Mouse (Mus musculus) liver, postnatal 0 days (tissue): ENCODE measurements around the gene Ankar. TPM values are rescaled to one million over a fixed set of nuclear protein-coding genes. Genes with fewer than 3 reads are reported as not detected.

Experiments used
- ATAC-seq: fragments of 200-750 bp; cut with Nextera tagmentation; 2 replicates; pipeline ENCODE4 v1.8.0; 2017; ENCODE audit warnings: mild to moderate bottlenecking, moderate library complexity
- DNase-seq: peaks from one replicate; pipeline ENCODE4 v3.0.0-alpha.2; 2016
- H3K27ac ChIP-seq: fragments of 300-500 bp; sonication (generic); 2 replicates; pipeline ENCODE4 v1.5.1; 2014; ENCODE audit warnings: antibody characterized with exemption, moderate library complexity, mild to moderate bottlenecking, low read depth
- H3K27me3 ChIP-seq: fragments of 300-500 bp; sonication (generic); 2 replicates; pipeline ENCODE4 v1.6.1; 2014; ENCODE audit warnings: low read length, control low read depth, mixed read lengths; ENCODE audit not compliant: insufficient read depth
- H3K36me3 ChIP-seq: fragments of 300-500 bp; sonication (generic); replicated peaks from 2 replicates; pipeline ENCODE4 v1.6.1; 2014; ENCODE audit warnings: mild to moderate bottlenecking, control low read depth, low read length, moderate library complexity, mixed read lengths; ENCODE audit not compliant: insufficient read depth
- H3K4me1 ChIP-seq: fragments of 300-500 bp; sonication (generic); 2 replicates; pipeline ENCODE4 v1.6.1; 2014; ENCODE audit warnings: antibody characterized with exemption, mild to moderate bottlenecking, control low read depth; ENCODE audit not compliant: insufficient read depth
- H3K4me2 ChIP-seq: fragments of 300-500 bp; sonication (generic); 2 replicates; pipeline ENCODE4 v1.6.1; 2014; ENCODE audit warnings: low read depth, mild to moderate bottlenecking, low read length, moderate library complexity, mixed read lengths
- H3K4me3 ChIP-seq: fragments of 300-500 bp; sonication (generic); 2 replicates; pipeline ENCODE4 v1.5.1; 2014; ENCODE audit warnings: low read depth, low read length
- H3K9ac ChIP-seq: fragments of 300-500 bp; sonication (generic); replicated peaks from 2 replicates; pipeline ENCODE4 v1.6.1; 2014; ENCODE audit warnings: mild to moderate bottlenecking, moderate library complexity
- H3K9me3 ChIP-seq: fragments of 300-500 bp; sonication (generic); 2 replicates; pipeline ENCODE4 v1.6.1; 2016; ENCODE audit warnings: mild to moderate bottlenecking, control low read depth, low read length, mixed read lengths
- CTCF ChIP-seq: sonication (generic); IDR thresholded peaks from 2 replicates; pipeline ENCODE4 v1.5.1; 2016; ENCODE audit warnings: antibody characterized with exemption, low read depth
- EP300 ChIP-seq: IDR thresholded peaks from 2 replicates; pipeline ENCODE4 v1.6.1; 2016; ENCODE audit warnings: antibody characterized with exemption, low read depth, mild to moderate bottlenecking
- WGBS: fragments of 180-500 bp; shearing (Covaris S2); extraction: QIAGEN DNeasy Blood & Tissue Kit; methylation state at CpG from one replicate; pipeline ENCODE4 v1.1.7; 2014; ENCODE audit not compliant: insufficient replicate concordance; 5-methylcytosine and 5-hydroxymethylcytosine counted together
- polyA plus RNA-seq: library from polyadenylated mRNA; unstranded; fragments of >200 nt; fragmentation: Nextera tagmentation; extraction: Ambion mirVana; gene quantifications from 2 replicates; pipeline ENCODE4 v1.2.1, GENCODE M21; 2015

Gene Ankar
- polyA plus RNA-seq, 1 experiment from 2014 or later: not detected

DNA sequence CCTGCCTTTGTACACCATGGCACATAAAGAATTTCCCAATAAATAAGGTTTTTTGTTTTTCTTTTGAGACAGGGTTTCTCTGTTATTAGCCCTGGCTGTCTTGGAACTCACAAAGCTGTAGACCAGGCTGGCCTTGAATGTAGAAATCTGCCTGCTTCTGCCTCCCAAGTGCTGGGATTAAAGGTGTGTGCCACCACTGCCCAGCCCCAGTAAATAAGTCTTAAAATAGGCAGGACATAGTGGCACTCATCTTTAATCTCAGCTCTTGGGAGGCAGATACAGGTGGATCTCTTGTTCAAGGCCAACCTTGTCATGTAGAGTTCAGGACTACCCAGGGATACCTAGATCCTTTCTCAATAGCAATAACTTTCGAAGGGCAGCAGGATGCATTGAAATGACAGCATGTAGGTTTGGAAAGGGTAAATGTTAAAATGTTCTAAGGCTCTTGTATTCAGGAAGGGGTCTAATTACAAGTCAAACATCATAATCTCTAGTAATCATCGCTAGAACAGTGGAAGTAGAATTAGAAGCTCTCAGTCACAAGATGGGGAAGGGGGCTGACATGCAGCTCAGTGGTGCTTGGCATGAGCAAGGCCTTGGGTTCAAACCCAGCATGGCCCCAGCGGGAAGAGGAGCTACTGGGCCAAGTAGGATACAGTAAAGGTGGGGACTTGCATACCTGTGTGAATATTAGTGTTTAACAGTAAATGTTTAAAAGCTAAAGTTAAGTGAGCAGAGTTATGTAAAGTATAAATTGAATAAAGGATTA lies 15.4 kb upstream of the Ankar start:
- Histone ChIP-seq H3K36me3 (peaks cover 30% of the 10 kb centered on the region), H3K4me3 (no peak overlapping the region)
- WGBS: 75% methylated on average over 3 of the region's 3 CpGs

DNA sequence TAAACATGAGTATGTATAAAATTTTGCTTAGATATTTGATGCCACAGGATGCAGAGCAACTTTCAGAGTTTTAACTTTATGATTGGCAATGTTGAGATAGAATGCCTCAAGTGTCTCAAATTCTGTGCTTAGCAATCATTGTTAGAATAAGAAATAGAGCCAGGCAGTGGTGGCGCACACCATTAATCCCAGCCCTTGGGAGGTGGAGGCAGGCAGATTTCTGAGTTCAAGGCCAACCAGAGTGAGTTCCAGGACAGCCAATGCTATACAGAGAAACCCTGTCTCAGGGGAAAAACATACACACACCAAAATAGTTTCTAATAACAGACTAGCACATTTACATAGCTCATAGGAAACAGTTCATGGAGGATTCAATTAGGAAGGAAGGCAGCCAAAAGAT lies 14.7 kb upstream of the Ankar start:
- no peak for TF ChIP-seq EP300
- TF ChIP-seq CTCF: no peak
- Histone ChIP-seq H3K4me1 (peaks cover 14% of the 10 kb centered on the region), H3K9me3 (no peaks in the 10 kb centered on the region), H3K36me3 (peaks cover 30% of the 10 kb centered on the region), H3K9ac (no peak overlapping the region), H3K4me2 (no peak overlapping the region), H3K27me3 (no peaks in the 10 kb centered on the region), H3K27ac (no peak overlapping the region), H3K4me3 (no peak overlapping the region)
- 96% methylated on average over 1 of the region's 1 CpGs for WGBS
- DNase-seq (no peak), ATAC-seq (no peak)

More for the DNA sequence above, 15.4 kb upstream of the Ankar start:
- DNase-seq (no peak), ATAC-seq (no peak)
- Histone ChIP-seq H3K9ac (no peak overlapping the region), H3K9me3 (no peaks in the 10 kb centered on the region), H3K4me1 (peaks cover 14% of the 10 kb centered on the region), H3K4me2 (no peak overlapping the region), H3K27ac (no peak overlapping the region), H3K27me3 (no peaks in the 10 kb centered on the region)
- TF ChIP-seq CTCF: no peak
- no peak for TF ChIP-seq EP300

DNA sequence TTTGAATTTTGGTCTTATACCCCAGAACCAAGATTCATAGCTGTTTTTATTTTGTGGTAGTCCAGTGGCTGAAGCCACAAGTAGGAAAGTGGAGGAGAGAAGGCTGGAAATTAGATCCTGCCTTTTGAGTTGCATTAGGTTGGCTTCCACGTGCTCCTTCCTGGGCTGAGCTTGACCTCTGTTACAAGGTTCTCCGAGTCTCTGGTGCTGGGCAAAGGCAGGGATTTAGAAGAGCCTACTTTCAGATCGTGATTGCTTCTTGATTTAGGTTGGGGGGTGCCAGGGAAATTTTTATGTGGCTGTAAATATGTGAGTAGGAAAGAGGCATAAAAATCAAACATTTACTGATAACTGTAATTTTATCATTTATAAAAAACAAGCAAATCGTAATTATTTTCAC lies 14.2 kb upstream of the Ankar start:
- H3K27ac ChIP-seq: no peak overlapping the region
- DNase-seq: no peak
- no peak overlapping the region for H3K9ac ChIP-seq
- H3K4me1 ChIP-seq: peaks cover 14% of the 10 kb centered on the region
- WGBS: 75% methylated on average over 4 of the region's 4 CpGs
- no peaks in the 10 kb centered on the region for H3K27me3 ChIP-seq
- ATAC-seq: no peak
- H3K36me3 ChIP-seq: peaks cover 30% of the 10 kb centered on the region
- TF ChIP-seq CTCF (no peak), EP300 (no peak)
- H3K9me3 ChIP-seq: no peaks in the 10 kb centered on the region
- H3K4me2 ChIP-seq: no peak overlapping the region
- H3K4me3 ChIP-seq: no peak overlapping the region

DNA sequence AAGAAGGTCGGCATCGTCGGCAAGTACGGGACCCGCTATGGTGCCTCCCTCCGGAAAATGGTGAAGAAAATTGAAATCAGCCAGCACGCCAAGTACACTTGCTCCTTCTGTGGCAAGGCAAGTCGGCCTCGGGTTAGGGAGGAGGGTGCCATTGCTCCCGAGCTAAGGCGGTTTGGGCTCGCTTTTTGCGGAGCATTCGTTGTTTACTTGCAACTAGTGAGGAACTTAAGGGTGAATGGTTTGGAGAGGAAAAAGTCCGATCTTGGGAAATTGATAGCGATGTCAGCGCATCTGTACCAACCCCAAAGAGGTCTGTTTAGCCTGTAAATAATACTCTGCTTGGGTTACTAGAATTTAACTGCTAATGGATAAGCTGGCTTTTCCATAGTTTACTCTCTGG lies 11.3 kb upstream of the Ankar start:
- peak overlapping the region; percentile 86 for H3K4me3 ChIP-seq
- H3K4me1 ChIP-seq: peaks cover 11% of the 10 kb centered on the region
- ATAC-seq (peak; percentile 39; the same call in 1 of the 2 replicates), DNase-seq (peak; percentile 51)
- no peaks in the 10 kb centered on the region for H3K9me3 ChIP-seq
- peaks cover 30% of the 10 kb centered on the region for H3K36me3 ChIP-seq
- TF ChIP-seq EP300 (no peak), CTCF (no peak)
- peak overlapping the region; percentile 84 for H3K9ac ChIP-seq
- peak overlapping the region; percentile 87 for H3K27ac ChIP-seq
- peak overlapping the region; percentile 73 for H3K4me2 ChIP-seq
- no peaks in the 10 kb centered on the region for H3K27me3 ChIP-seq
- 3% methylated on average over 17 of the region's 17 CpGs for WGBS

DNA sequence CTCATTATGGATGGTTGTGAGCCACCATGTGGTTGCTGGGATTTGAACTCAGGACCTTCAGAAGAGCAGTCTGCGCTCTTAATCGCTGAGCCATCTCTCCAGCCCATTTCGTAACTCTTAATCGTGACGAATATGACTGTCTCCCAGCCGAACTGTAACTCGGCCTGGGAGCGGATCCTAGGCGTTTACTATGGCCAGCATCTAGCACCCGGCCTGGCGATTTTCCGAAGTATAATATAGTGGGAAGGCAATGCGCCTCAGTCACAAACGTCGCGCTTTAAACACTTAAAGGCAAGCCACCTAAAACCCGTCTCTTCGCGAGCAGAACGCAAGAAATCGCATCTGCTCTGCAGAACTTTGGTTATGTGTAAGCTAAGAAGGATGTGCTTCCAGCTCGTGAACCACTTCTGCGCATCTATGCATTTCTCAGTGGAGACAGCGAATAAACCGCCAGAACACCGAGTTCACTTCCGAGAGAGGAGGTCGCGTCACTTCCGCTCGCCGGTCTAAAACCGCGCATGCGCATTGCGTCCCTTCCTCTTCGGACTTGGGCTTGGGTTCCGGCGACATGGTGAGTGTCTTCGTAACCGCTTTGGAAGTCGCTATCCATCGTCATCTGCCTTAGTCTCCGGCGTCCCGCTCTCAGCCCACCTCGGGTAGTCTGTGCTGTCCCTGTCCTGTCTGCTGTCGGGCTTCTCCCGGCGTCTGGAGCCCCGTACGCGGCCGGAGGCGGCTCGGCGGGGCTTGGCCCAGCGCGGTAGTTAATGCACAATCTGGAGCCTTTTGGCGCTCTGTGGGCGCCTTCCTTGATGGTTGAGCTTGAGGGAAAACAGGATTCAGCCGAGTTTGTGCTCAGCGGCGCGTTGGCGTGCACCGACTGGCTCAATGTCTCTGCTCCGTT lies 10.6 kb upstream of the Ankar start, which contains the start of gene Rpl37a:
Gene Rpl37a, plus strand, starts transcription at position 538 of the 901 bp plus-strand sequence.
- Histone ChIP-seq H3K27ac (peak within 1 kb of the TSS; percentile 87), H3K4me2 (peak within 1 kb of the TSS; percentile 73), H3K27me3 (no peaks in the 10 kb centered on the region), H3K9ac (peak within 1 kb of the TSS; percentile 84), H3K36me3 (peaks cover 30% of the 10 kb centered on the region), H3K4me1 (peaks cover 11% of the 10 kb centered on the region), H3K4me3 (peak within 1 kb of the TSS; percentile 86), H3K9me3 (no peaks in the 10 kb centered on the region)
- DNase-seq (peak; percentile 95), ATAC-seq (peak; percentile 92)
- no peak for TF ChIP-seq CTCF
- TF ChIP-seq EP300: 0 out of 2 replicates have a peak, but pooled peaks have one; percentile 7
- WGBS: 3% methylated on average over 68 of the region's 68 CpGs

DNA sequence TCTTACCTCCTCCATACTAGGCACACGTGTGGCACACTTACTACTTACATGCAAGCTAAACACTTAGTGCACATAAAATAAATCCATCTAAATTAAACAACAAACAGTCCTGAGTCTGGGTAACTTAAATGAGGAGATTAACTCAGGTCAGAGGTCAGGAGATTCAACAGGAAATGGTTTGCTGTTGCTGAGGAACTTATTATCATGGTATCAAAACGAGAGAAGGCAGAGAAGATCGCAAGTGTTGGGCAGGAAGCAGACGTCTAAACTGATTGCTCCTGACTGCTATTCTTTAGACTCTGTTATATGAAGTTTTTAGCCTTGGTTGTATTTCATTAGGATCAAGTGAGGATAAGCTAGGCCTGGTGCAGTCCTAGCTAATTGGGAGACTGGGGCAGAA lies 7.1 kb upstream of the Ankar start:
- Histone ChIP-seq H3K4me1 (peaks cover 1% of the 10 kb centered on the region), H3K9me3 (no peaks in the 10 kb centered on the region), H3K4me3 (no peak overlapping the region), H3K36me3 (0 out of 2 replicates have a peak, but pooled peaks cover 1% of the 10 kb centered on the region), H3K4me2 (no peak overlapping the region), H3K27ac (no peak overlapping the region), H3K27me3 (no peaks in the 10 kb centered on the region), H3K9ac (no peak overlapping the region)
- TF ChIP-seq CTCF: no peak
- TF ChIP-seq EP300: no peak
- DNase-seq (no peak), ATAC-seq (no peak)
- 32% methylated on average over 4 of the region's 4 CpGs for WGBS
